Mouse (Mus musculus) brain, embryonic 14.5 days (tissue): ENCODE measurements around the gene Magi2.
"Not testable (repeated sequence)": the region's sequence is repeated elsewhere in the genome, so short reads cannot be mapped to it uniquely, and the experiment has no call there.

Source experiments
- CTCF ChIP-seq: fragments of 200-500 bp; IDR thresholded peaks from 2 replicates; pipeline ENCODE4 v1.5.1; 2012; ENCODE audit warnings: inconsistent platforms, mild to moderate bottlenecking, moderate library complexity, borderline replicate concordance; ENCODE audit not compliant: insufficient read depth, insufficient read length; ENCODE audit errors: extremely low read depth
- POLR2A ChIP-seq: fragments of 200-500 bp; IDR thresholded peaks from 2 replicates; pipeline ENCODE4 v1.6.1; 2012; ENCODE audit warnings: mild to moderate bottlenecking, inconsistent platforms, borderline replicate concordance; ENCODE audit not compliant: poor library complexity, insufficient read depth, insufficient read length, severe bottlenecking; ENCODE audit errors: extremely low read depth

- TF ChIP-seq POLR2A, CTCF: not testable (repeated sequence)
These were observed 1479.8 kb downstream of the Magi2 start for GRCm38 (mm10) chr5:20706322-20707282.
